Mouse (Mus musculus) spleen, postnatal 10 days (tissue): ENCODE results near the gene Bcas1.
A peak's percentile ranks its signal among the peaks of the same experiment; 100 is the strongest.

Experiments used
- DNase-seq, 2 experiments: peaks; one replicate each; pipeline ENCODE4 v3.0.0; 2021 to 2022; ENCODE audit warnings: low spot score in 2 of 2

Gene Bcas1

GRCm38 (mm10) chr2:170310310-170310987 is 117.2 kb downstream of the Bcas1 start:
- no peak for DNase-seq

DNA sequence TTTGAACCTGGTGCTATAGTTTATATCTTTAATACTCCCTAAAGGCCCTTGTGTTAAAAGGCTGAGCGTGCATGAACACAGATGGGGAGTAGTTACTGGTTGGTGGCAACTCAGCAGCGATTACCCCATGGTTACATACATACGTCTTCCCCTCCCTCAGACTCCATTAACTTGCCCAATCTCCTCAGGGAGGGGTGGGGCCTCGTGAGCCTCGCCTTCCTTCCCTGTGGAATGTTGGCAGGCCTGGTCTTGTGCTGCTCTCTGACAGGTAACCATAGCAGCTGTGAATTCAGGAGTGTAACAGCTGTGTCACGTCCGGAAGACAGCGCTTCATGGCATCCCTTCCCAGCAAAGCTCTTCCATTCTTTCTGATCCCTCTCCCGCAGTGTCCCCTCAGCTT is 118.7 kb downstream of the Bcas1 start:
- DNase-seq: no peak

DNA sequence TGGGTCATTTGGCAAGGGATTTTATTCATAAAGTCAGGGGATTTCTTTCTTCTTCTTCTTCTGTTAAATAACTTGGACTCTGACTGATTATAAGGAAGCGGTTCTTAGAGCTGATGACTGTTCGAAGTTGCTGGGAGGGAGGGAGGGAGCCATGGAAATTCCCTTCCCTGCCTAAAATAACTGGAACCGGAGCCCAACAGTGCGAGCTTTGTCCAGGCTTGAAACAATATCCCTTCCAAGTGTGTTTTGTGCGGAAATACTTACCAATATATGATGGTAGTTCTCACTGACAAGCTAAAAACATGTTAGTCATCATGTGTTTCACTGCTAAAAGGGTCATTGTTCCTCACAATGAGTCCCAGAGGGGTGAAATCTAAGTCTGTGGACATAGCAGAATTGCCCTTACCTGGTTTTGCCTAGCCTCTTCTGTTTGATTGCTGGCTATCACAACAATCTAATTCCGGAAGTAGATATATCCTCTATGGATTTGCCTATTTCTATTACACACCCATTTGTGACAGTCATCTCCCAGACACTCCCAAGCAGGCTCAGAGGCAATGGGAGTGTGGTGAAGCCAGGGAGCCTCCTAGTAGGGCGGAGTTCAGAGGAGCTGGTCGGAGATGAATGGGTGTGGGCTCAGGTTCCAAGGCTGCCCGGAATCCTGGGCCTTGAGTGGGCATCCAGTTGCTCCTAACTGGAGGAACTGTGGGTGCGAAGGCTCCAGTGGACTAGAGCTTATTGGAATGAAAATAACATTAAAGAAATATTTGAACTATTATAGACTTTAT is 119.4 kb downstream of the Bcas1 start:
- DNase-seq: no peak

GRCm38 (mm10) chr2:170307589-170308021 is 120.0 kb downstream of the Bcas1 start:
- peak in 1 of 2 experiments; percentile 49 for DNase-seq

GRCm38 (mm10) chr2:170306637-170307320 is 120.9 kb downstream of the Bcas1 start:
- DNase-seq: no peak

GRCm38 (mm10) chr2:170304766-170305165 is 122.9 kb downstream of the Bcas1 start:
- DNase-seq: no peak

DNA sequence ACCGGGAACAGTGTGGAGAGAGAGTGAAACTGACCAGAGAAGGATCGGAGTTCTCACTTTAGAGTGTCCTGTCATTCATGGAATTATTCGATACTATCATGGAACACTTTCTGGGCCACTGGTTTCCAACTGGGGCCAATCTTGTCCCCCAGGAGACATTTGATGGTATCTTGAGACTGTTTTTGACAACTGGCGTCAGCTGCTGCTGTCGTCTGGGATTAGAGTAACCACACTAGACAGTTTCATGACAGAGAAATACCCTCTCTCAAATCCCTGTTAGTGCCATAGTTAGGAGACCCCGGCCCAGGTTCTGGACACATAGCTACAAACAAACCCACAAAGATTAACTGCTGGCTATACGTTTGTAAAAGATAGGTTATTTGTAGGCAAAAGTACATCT is 124.0 kb downstream of the Bcas1 start:
- DNase-seq: no peak

- peak in 1 of 2 experiments; percentile 56 for DNase-seq
These were observed 124.8 kb downstream of the Bcas1 start for GRCm38 (mm10) chr2:170302825-170303224.
